Mouse (Mus musculus) frontal cortex, adult (tissue): ENCODE data around the gene Hes6.

Source experiments
- ATAC-seq: cut with Nextera tagmentation; 2 replicates; pipeline ENCODE4 v1.9.2; 2017; ENCODE audit warnings: mild to moderate bottlenecking, moderate library complexity, mixed read lengths; ENCODE audit not compliant: low TSS enrichment

The Hes6 gene

DNA sequence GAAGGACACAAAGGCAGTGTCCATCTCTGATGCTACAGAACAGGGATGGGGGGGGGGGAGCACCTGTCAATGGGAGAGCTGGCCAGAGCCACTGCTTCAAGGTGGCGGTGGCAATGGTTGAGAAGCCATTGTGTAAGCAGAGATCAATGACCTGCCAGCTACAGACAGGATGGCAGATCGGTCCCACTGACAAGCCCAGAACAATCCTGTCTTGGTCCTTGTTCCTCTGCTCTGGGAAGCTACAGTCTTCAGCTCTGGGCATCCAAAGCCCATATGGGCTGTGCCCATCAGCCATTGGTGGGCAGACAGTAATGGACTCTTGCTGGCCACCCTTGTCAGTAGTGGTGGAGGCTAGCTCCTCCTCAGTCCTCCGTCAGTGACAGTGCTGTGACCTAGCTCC, 28.0 kb upstream of the Hes6 start:
- ATAC-seq: no peak

DNA sequence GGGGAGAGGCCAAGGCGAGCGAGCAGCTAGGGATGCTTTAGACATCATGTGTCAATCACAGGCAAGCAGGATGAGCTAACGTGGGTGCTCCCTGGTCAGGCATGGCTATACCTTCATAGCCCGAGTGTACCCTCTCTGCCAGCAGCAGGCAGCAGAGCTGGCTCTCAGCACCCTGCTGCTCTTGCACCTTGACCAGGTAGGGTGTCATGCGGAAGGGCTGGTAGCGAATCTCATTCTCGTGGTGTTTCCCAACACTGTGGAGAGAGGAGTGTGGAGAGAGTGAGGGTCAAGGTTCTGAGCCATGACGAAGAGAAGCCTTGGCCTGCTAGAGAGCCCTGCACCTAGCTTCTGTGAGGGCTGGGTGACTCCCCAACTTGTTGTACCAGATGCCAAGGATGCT, 25.9 kb upstream of the Hes6 start:
- ATAC-seq: no peak

DNA sequence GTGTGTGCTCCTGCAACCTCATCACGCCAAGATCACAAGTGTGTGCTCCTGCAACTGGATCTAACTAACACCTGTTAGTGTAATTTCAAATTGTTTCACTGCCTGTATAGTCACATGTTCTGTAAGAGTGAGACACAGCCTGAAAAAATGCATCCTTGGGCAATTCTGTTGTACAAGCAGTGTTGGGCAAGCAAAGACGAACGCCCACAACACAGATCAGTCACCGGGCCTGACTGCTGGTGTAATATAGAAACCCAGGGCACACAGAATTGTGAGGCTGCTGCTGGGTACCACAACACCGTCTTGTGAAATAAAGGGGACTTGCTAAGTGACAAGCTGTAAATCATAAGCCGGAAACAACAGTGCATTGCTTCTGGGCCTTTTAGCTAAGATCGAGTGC, 23.7 kb upstream of the Hes6 start:
- ATAC-seq: no peak

DNA sequence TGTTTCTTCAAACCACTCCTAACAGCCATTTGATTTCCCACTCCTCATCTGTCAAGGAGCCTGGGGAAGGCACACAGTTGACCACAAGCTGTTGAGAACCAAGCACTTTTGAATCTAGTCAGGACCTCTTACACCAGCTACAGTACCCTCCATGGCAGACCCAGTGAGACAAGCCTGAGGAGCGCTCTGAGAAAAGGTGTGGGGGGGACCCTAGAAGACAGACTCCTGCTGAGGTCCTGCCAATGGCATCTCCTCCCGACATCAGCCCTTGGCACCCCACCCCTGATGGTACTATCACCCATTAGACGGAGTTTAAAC, 23.2 kb upstream of the Hes6 start:
- no peak for ATAC-seq

DNA sequence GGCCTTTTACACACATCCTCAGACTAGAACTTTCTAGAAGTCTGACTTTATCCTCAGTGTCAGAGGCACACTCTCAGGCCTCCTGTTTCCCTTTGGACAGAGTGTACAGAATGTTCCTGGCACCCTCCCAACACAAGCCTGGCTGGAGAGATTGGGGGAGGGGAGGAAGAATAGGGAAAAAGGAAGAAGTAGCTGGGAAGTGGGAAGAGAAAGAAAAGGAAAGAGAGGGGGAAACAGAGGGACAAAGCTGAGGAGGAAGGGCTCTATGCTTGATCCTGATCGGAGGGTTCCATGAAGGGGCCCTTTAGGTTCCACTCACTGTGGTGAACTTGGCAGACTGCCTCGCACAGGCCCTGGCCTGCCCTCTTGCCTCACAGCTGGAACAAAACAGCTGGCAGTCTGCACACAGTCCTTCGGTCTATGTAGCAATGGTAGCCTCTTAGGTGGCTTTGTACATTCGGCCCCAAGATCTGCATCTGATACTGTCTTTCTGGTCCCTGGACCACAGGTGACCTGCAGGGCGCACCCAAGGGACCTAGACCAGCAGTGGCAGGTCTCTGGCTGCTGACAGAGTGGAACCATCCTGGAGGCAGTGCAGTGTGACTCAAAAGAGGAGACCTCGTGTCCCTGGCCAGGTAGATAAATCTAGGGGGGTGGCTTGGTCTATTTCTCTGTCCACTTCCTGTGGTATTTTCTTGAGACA, 22.7 kb upstream of the Hes6 start:
- ATAC-seq: peak; percentile 20; the same call in 1 of the 2 replicates

DNA sequence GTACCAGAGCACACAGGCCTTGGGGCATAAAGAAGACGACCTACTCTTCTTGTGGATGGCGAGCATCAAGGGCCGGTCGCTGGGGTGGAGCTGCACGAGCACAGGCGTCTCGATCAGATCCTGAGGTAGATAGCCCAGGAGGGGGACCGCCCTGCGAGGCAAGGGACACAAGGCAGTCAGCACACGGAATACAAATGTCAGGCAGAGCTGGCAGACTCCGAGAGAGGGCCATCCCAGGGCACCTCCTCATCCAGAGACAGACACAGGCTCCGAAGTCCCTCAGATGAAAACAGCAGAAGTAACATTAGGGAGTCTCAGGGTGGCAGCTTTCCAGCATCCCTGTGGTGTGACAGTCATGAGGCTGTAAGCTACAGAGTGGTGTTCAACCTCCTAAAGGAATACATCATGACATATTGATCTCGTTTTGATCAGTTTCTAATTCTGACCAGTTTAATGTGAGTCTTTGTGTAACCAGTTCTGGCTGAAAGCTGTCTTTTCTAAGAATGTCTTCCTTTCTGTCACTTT, 21.8 kb upstream of the Hes6 start:
- ATAC-seq: no peak

DNA sequence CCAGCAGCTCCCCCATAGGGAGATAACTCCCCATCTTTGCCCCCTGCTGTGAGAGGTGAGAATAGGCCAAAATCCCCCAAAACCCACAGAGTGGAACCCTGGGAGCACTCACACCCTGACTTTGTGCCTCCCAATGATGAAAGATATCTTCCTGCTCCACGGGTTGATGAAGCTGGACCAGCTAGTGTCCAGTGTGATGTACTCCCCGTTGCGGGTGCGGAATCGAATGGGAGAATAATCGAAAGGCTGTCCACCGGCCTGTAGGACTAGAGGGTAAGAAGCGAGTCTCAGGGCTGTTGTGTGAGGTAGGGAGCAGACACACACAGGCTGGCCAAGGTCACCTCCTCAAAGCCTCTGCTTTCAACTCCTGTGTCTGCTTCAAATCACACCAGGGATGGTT, 21.1 kb upstream of the Hes6 start:
- no peak for ATAC-seq

DNA sequence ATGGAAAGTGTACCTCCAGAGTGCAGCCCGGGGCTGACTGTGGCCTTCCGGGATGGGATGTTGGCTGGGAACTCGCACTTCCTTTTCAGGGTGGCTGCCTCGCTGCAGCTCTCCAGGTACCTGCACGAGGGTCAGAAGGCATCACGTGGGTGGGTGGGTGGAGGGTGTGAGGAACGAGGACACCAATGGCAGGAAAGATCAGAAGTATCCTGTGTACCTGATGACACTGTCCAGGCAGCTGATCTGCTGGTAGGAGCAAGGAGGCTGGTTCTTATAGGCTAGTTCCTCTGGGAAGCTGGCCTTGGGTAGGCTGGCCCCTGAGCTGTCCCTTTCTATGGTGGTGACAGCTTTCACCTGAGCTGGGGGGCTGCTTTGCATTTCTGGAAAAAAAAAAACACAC, 16.9 kb upstream of the Hes6 start:
- ATAC-seq: no peak

DNA sequence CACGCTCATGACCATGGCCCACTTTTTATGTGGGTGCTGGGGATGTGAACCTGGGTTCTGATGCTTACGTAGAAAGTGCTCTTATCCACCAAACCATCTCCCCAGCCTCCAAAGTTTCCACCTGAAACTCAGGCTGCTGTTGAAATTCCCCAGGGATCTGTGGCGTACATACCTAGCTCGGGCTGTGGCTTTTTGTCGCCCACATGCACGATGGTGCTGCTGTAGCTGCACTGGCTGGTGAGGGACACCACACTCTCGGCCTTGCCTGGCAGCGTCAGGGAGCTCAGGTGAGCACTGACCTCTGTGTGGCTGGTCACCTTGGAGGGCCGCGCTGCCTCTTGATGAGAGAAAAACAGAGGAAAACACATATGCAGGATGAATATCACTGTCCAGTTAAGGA, 15.4 kb upstream of the Hes6 start:
- no peak for ATAC-seq

DNA sequence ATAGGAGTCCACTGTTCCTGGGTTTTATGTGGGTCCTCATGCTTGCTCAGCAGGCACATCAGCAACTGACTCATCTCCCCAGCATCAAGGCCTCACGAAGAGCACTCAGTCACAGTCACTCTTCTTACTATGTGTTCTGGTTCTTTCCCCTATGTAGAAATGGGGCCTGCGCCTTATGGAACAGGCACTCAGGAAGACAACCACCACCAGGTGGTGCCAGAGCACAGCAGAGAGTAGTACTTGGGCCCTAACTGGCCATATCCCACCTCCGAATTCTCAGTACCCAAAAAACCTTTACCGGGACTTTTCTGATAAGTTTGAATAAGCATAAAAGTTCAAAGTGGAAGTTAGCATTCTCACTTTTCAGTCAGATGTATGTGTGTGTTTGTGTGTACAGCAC, 14.8 kb upstream of the Hes6 start:
- peak; percentile 82 for ATAC-seq

DNA sequence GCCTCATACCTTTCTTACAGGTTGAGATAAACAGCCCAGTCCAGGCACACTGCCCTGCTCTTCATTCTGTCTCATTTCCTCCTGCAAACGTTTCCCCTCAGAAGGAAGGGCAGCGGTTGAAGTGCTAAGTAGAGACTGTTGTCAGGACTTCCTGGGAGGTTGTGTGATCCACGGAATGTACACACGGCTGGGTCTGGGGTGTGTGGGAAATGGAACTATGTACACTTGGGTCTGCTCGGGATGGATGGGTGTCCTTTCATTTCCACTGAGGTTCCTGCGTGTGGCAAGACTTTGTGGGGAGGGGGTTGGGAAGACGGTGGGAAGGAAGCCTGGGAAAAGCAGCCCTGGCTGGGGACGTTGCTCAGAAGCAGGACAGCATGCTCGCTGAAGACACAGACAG, 12.6 kb upstream of the Hes6 start:
- ATAC-seq: no peak

DNA sequence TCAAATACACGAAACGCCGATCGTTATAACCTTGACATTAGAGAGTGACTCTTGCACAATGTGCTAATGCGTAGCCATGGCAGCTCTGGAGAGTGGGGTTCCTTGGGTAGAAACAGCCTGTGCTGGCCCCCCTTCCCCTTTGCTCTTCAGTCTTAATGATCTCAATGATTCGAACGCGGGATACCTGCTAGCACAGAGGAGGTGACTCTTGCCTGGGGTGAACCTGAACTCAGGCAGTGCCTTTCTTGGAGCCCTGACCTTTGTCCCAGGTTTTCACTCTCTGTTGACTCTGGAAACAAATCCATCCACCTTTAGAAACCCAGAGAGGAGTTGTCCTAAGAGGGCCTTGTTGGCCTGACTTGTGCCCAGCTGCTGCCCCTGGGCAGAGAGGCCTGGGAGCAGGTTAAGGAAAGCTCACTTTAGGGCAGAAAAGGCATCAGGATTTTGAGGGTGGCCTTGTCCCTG, 6.8 kb upstream of the Hes6 start:
- no peak for ATAC-seq

DNA sequence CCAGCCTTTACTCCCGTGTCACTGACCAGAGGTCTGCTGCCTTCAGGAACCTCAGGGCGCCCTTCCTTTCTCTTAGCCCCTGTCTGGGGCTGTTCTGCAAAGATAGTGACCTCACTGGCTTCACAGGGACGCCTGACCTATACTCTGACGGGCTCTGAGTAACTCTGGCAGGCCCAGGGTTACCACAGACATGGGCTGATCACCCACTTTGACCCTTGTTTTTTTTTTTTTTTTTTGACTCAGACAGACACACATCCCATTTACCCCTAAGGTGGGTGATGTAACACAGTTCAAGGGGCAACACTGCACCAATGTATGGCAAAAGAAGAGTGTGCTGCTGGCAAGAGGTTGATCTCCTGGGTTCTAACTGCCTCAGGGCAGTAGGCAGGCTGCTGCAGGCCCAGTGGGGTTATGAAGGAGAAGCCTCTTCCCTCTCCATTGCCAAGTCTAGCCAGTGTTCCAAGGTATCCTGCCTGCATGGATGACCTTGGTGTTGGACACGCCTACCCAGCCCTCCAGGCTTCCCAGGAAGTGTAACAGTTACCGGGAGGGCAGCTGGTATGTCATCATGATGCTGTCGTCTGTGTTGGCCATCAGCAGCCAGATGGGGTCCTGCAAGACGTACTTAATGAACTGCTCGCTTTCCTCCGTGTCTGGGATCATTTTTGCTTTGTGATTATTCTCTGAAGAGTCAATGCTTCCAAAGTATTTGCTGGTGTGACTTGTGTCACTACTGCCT, 6.2 kb upstream of the Hes6 start:
- no peak for ATAC-seq

DNA sequence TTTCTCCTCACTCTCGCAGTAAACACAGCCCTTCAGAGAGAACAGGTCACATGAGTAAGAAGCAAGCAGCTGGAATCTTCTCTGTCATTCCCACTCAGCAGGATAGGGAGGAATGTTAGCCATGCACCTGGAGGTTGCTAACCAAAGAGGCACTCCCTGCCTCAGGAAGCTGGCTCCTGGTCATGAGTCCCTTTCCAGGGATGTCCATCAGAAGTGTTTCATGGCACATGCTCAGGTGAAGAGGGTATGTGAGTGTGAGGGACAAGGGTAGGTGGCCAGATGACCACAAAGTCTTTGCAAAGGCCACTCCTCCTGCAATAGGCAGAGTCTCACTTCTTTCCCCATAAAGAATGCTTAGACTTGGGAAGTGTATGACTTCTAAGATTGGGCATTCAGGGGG, 4.2 kb upstream of the Hes6 start:
- no peak for ATAC-seq

DNA sequence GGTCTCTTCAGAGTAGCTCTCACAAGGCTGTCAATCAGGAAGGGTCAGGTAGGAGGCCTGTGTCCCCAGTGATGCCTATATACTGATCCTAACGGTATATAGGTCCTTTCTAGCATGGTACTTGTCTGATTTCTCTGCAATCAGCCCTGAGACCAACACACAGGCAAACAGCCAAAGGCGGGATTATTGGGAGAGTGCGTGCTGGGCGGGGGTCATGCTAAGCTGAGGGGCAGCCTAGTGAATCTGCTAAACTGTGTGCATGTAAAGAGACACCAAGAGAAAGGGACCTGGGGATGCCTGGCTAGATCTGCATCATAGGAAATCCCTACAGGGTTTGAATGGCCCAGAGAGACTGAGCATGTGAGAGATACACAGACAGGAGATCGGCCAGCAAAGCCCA, 1.5 kb upstream of the Hes6 start:
- no peak for ATAC-seq

DNA sequence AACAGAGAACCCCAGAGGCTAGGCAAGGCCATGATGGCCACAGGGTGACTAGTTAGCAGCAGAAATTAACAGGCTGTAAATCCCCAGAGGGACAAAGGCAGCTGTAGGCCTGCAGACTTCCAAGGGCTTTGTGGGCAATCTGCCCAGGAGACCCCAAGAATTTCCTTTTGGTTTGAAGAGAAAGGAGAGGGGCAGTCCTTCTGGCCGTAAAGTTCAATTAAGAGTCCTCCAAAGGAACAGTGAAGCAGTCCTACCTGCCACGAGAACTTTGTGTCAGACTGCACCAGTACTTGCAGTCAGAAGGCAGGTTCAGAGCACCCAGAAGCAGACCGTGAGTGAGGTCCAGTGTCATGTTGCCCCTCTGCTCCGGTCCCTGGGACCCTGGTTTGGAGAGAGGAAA, 1.1 kb upstream of the Hes6 start:
- ATAC-seq: no peak

DNA sequence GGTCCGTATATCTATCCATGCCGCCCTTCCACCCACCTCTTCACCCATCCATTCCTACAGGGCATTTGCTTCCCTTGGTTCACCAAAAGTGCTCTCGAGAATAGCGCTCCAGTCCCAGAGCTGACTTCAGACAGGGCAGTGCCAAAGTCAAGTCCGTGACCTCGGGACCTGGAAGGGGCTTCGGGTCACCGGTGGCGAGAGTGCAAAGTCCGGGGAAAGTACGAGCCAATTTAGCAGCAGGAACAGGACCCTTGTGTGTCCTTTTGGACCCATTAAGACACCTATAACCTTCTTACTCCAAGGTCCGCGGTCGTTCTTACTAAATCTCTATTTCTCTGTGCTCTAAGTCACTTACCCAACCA, 321 bp downstream of the Hes6 start:
- no peak for ATAC-seq

DNA sequence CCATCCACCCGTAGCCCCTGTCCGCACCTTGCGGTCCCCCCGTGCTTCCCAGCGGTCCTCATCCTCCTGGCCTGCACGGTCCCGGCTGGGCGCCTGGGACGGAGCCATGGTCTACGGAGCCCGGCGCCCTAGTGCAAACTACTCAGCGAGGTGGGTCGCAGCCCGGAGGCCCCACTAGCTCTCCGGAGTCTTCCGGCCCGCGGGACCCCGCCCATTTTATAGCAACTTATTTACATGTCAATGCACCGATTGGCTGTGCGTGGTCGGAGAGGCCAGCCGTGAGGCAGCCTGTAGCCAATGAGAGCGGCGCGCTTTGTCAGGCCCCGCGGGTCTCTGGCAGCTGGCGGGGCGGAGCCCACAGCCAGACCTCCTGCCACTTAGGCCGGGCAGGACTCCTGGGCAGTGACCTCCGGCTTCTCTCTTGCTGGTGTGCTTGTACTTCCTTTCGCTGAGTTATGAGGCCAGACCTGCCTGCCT, 770 bp downstream of the Hes6 start:
- ATAC-seq: peak; percentile 88

DNA sequence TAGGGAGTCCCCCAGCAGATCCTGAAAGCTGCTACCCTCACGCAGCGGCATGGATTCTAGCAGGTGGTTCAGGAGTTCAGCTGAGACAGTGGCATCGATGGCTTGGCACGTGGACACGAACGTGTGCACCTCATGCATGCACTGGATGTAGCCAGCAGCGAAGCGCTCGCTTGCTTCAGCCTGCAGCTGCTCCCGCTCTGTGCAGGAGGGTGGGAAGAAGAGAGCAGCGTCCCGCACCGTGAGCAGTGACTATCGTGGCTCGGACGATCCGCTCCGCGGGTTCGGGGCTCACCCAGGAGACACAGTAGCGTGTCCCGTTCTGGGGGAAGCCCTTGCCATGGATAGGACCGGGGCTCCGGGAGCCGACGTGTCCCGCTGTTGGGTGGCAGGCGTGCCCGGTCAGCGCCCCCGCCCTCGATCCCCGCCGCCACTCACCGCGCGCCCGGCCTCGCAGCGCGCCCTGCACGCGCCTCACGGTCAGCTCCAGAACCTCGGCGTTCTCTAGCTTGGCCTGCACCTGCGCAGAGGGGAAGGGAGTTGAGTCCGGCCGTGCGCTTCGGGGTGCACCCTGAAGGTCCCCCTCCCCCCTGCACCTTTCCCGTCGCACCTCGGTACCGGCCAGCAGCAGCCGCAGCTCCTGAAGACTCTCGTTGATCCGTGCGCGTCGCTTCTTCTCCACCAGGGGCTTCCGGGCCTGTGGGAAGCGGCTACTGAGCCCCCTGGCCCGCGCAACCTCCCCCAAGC, 1.4 kb downstream of the Hes6 start:
- ATAC-seq: peak; percentile 11; the same call in 1 of the 2 replicates

DNA sequence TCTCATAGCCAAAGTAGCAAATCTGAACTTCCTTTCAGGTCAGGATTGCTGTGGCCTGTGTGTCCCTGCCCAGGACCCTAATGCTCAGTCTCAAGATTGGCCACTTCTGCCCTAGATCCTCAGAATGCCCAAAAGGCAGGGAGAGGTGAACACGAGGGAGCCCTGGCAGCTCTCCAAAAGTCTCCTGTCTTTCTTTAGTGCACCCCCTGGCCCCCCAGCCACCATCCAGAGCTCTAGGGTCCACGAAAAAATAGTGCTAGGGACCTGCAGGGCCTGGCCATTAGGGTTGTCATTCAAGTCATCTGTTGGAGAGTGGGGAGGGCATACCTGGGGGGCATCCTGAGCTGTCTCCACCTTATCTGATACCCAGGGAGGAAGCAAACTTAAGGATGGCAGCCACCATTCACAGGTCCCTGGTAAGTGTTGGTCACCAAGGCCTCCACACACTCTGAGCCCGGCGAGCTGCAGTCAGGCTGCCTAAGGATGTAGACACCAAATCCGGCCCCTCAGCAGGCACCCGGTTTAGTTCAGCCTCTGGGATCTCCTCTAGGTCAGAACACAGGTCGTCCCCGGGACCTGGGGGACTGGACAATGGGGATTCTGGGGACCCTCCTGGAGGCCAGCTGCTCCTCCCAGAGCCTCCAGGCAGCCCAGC, 2.1 kb downstream of the Hes6 start:
- ATAC-seq: no peak

DNA sequence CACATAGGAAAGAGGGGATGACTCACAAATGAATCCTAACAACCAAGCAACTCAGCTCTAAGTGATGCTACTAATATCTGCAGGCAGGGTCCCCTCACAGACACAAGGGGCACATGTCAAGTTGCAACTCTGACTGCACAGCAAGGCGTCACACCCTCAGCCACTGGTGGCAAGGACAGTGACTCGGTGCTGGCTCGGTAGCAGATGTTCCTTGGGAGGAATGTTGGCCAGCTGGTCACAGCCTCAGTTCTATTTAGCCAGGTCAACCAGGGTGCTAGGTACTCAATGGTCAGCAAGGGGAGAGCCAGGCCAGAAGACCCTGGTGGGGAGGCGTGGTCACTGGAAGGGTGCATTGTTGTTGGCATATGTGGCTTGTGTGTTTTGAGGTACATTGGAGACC, 6.0 kb downstream of the Hes6 start:
- ATAC-seq: no peak
